Mouse (Mus musculus): Measurements from ENCODE around the gene Slc25a10. TPM values are rescaled to one million over a fixed set of nuclear protein-coding genes. Genes with fewer than 3 reads are reported as not detected.

Slc25a10 gene
- polyA plus RNA-seq, 1 experiment, result 22.4 TPM

DNA sequence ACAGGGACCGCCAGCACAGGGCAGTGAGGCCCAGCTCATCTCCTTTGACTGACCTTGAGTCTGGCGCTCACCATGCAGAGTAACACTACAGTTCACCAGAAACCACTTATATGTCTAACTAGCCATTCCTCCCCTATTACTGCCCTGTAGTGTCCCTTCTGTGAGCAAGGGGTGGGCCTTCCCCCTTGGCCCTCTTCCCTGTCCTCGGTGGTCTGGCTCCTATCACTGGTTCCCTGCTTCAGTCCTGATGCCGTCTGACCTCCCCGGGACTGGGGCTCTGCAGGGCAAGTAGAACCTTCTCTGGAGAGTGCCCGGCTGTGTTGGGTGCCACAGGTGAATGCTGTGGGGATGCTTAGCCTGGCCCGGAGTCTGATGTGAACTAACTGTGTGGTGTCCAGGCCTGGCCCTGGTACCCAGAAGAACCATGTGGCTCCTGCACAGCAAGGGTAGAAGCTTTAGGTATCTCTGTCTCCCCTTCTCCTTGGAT, 8.1 kb upstream of the Slc25a10 start:
- no peak overlapping the region for H3K27ac ChIP-seq (ENCODE audit: insufficient read depth, low read length)
- no peaks in the 10 kb centered on the region; the same call in 1 of the 2 replicates for H3K4me1 ChIP-seq (ENCODE audit: control insufficient read depth, insufficient read depth, low read length)
- H3K4me3 ChIP-seq (ENCODE audit: insufficient read depth, low read length), result no peak overlapping the region
- TF ChIP-seq CTCF (IDR thresholded peaks at IDR 0.05; ENCODE audit: borderline replicate concordance, insufficient read depth, low read length) (no peak), POLR2A (IDR thresholded peaks at IDR 0.05; ENCODE audit: low read depth, low read length) (no peak)

DNA sequence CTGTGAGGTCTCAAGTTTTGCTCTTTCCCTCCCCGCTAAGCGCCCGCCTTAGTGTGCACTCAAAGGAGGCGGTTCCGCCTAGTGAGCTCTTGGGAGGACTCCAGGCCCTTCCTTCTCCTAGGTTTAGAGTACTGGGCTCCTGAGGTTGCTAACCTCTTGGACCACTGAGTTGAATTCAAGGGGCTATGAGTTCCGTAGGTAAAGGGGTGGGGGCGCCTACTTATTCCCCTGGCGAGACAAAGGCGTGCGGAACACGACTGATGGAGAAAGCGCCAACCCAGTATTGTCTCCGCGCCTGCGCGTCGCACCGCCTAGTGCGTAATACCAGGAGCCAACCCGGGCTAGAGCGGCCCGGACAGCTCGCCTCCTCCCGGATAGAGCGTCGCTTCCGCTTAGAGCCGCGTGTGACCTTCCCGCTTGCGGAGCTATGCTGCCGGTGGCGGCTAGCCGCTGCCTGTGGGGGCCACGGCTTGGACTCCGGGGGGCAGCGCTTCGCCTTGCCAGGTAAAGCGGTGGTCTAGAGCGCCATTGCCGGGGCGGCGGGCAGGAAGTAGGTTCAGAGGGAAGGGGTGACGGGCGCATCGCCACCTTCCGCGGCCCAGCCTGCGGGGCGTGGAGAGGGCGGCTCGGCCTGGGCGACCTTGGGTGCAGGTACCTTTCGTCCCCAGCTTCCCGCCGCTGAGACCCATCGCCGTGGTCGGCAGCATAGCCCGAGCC, 7.2 kb upstream of the Slc25a10 start, which contains the start of gene Mrpl12:
Gene Mrpl12, plus strand, starts transcription at position 349 of the 717 bp plus-strand sequence.
- peak within 1 kb of the TSS; percentile 81 for H3K4me3 ChIP-seq (ENCODE audit: insufficient read depth, low read length)
- peak within 1 kb of the TSS; percentile 18; the same call in 1 of the 2 replicates for H3K27ac ChIP-seq (ENCODE audit: insufficient read depth, low read length)
- peak; percentile 80 for TF ChIP-seq POLR2A (IDR thresholded peaks at IDR 0.05; ENCODE audit: low read depth, low read length)
- TF ChIP-seq CTCF (IDR thresholded peaks at IDR 0.05; ENCODE audit: borderline replicate concordance, insufficient read depth, low read length), result no peak
- H3K4me1 ChIP-seq (ENCODE audit: control insufficient read depth, insufficient read depth, low read length), result no peaks in the 10 kb centered on the region; the same call in 1 of the 2 replicates

DNA sequence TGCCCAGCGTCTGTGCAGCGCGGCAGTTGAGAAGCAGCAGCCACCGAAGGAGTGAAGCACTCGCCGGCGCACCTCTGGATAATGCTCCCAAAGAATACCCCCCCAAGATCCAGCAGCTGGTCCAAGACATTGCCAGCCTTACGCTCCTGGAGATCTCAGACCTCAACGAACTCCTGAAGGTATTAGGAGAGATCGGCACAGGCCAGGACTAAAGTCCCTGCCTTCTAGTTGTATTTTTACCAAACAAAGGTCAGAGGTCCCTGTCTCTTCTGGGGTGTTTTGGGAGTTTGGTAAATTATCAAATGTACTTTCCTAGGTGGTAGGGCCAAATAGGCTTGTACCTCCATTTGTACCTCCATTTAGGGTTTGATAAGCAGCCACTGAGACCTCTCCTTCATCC, 6.4 kb upstream of the Slc25a10 start:
- TF ChIP-seq POLR2A (IDR thresholded peaks at IDR 0.05; ENCODE audit: low read depth, low read length) (no peak), CTCF (IDR thresholded peaks at IDR 0.05; ENCODE audit: borderline replicate concordance, insufficient read depth, low read length) (no peak)
- H3K27ac ChIP-seq (ENCODE audit: insufficient read depth, low read length), result no peak overlapping the region
- H3K4me1 ChIP-seq (ENCODE audit: control insufficient read depth, insufficient read depth, low read length), result no peaks in the 10 kb centered on the region; the same call in 1 of the 2 replicates
- peak overlapping the region; percentile 81 for H3K4me3 ChIP-seq (ENCODE audit: insufficient read depth, low read length)

DNA sequence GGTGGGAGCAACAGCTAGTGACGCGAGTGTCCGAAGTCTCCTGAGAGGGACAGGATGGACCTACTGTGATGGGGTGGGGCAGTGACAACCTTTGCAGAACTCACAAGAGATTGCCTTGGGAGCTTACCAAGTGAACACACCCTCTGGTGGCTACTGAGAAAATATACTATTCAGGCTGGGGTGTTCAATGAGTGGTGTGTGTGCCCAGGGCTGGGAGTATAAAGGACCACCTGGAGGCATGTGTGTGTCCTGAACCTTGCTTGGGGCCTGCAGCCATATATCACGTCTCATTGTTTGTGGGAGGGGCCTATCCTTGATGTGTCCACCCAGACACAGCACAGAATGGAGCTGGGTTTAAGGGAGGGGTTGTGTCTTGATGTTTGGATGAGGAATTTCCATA, 3.1 kb upstream of the Slc25a10 start:
- no peak overlapping the region for H3K4me3 ChIP-seq (ENCODE audit: insufficient read depth, low read length)
- no peak for TF ChIP-seq POLR2A (IDR thresholded peaks at IDR 0.05; ENCODE audit: low read depth, low read length)
- TF ChIP-seq CTCF (IDR thresholded peaks at IDR 0.05; ENCODE audit: borderline replicate concordance, insufficient read depth, low read length), result no peak
- H3K4me1 ChIP-seq (ENCODE audit: control insufficient read depth, insufficient read depth, low read length), result no peaks in the 10 kb centered on the region; the same call in 1 of the 2 replicates
- no peak overlapping the region for H3K27ac ChIP-seq (ENCODE audit: insufficient read depth, low read length)

DNA sequence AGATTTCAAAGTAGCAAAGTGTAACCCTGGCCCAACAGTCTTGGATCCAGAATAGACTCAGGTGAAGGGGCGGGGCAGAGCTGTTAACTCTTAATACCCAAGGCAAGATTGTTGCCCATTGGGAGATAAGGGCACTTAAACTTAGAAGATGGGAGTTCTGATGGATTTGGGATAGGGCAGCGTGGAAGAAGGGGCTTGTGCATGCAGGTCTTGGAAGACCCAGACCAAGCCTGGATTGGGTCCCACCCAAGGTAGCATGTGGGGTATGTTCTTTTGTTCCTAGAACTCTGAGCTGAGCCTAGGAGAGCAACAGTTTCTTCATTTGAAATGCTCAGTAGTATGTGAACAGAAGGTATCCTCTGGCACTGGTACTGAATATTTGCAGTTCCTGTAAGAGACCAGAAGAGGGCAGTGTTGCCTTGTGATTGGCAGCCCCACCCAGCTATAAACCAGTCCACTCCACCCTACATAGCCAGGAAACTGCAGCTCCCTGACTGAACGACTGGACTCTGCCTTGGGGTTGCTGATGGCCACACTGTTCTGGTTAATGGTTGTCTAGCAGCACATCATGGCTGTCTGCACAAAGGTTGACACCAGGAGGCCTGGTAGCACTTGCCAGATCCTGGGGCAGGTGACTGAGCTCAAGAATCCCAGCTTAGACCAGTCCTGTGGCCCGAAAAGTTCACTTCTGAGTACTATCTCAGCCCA, 2.4 kb upstream of the Slc25a10 start:
- H3K4me3 ChIP-seq (ENCODE audit: insufficient read depth, low read length), result no peak overlapping the region
- no peak overlapping the region for H3K27ac ChIP-seq (ENCODE audit: insufficient read depth, low read length)
- no peak for TF ChIP-seq POLR2A (IDR thresholded peaks at IDR 0.05; ENCODE audit: low read depth, low read length)
- TF ChIP-seq CTCF (IDR thresholded peaks at IDR 0.05; ENCODE audit: borderline replicate concordance, insufficient read depth, low read length), result peak; percentile 60; the same call in 1 of the 2 replicates
- no peaks in the 10 kb centered on the region; the same call in 1 of the 2 replicates for H3K4me1 ChIP-seq (ENCODE audit: control insufficient read depth, insufficient read depth, low read length)

DNA sequence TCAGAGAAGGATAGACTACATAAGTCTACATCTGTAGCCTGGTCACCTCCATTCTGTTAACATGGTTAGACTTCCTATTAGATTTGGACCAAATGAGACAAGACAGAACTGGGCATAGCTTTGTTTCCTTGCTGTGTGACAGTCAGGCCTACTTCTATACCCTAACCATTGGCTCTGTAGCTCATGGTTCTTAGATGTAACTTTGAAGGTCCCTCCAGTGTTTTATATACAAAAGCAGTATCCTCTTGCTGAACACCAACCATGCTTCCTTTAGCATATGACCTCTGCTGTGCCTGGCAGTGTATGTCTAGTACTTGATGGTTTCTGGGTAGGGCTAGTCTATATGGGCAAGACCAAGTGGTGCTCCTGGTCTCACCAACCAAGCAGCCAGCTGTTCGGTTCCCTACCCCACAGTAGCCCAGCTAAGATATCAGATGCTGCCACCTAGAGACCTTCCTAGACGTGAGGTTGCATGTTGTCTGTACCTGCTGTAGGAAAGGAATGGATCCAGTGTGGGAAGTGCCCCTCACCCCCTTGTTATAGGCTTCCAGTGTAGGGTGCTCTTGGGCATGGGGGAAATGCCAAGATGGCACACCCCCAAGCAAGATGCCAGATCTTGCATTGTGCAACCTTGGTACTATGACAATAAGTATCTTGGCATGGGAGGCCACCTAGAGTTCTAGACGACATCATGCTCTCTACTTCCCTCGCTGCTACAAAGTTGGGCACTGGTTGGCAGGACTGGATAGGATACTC, 1.2 kb upstream of the Slc25a10 start:
- Histone ChIP-seq H3K4me3 (ENCODE audit: insufficient read depth, low read length) (no peak overlapping the region), H3K4me1 (ENCODE audit: control insufficient read depth, insufficient read depth, low read length) (no peaks in the 10 kb centered on the region; the same call in 1 of the 2 replicates), H3K27ac (ENCODE audit: insufficient read depth, low read length) (no peak overlapping the region)
- TF ChIP-seq POLR2A (IDR thresholded peaks at IDR 0.05; ENCODE audit: low read depth, low read length) (no peak), CTCF (IDR thresholded peaks at IDR 0.05; ENCODE audit: borderline replicate concordance, insufficient read depth, low read length) (no peak)

DNA sequence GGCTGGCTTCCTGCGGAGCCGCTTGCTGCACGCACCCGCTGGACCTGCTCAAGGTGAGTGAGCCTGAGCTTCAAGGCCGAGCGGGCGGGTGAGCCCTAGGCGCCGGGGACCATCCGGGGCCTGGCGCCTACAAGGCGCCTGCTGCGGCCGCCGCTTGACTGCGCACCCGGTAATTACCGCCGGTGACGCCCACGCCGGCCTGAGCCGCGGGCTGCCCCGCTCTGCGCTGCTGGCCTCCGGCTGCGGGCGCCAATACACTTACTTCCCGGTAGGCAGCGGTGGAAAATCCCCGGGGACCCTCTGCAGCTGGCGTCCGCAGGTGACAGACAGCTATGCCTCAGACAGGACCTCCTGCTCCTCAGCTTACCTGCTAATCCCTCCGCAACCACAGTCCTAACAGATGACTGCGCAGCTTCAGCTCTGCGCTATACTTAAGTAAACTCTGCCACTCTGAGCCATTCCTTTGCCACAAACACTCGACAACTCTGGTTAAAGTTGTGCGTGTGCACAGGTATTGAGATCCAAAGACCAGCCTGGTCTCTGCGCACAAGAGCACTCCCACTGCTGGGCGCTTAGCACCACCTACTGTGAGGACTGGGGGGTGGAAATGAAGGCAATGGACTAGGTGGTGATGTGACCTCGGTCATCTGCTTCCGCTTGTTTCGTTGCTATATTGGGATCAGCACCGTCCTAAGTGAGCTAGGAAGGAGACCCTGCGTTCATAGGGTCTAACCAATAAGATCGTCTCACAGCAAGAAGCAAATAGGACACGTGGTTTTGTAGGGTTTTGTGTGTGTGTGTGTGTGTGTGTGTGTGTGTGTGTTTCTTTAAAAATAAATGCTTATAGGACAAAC, 611 bp downstream of the Slc25a10 start:
- Histone ChIP-seq H3K4me1 (ENCODE audit: control insufficient read depth, insufficient read depth, low read length) (no peaks in the 10 kb centered on the region), H3K27ac (ENCODE audit: insufficient read depth, low read length) (no peak overlapping the region), H3K4me3 (ENCODE audit: insufficient read depth, low read length) (peak overlapping the region; percentile 56)
- TF ChIP-seq POLR2A (IDR thresholded peaks at IDR 0.05; ENCODE audit: low read depth, low read length) (no peak), CTCF (IDR thresholded peaks at IDR 0.05; ENCODE audit: borderline replicate concordance, insufficient read depth, low read length) (no peak)

DNA sequence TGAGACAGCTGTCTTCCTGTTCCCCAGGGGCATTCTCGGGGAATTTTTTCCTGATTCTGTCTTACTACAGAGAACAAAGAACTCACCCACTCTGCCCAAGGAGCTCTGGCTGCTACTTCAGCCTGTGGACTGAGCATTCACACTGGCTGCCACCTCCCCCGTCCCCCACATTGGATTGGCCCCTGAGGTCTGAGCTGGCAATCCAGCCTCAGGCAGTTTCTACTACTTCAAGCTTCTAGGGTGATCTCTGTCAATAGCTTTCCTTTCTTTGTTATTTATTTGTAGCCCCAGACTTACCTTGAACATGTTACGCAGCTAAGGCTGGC, 1.2 kb downstream of the Slc25a10 start:
- Histone ChIP-seq H3K27ac (ENCODE audit: insufficient read depth, low read length) (no peak overlapping the region), H3K4me1 (ENCODE audit: control insufficient read depth, insufficient read depth, low read length) (no peaks in the 10 kb centered on the region), H3K4me3 (ENCODE audit: insufficient read depth, low read length) (peak overlapping the region; percentile 56)
- TF ChIP-seq CTCF (IDR thresholded peaks at IDR 0.05; ENCODE audit: borderline replicate concordance, insufficient read depth, low read length) (no peak), POLR2A (IDR thresholded peaks at IDR 0.05; ENCODE audit: low read depth, low read length) (no peak)

DNA sequence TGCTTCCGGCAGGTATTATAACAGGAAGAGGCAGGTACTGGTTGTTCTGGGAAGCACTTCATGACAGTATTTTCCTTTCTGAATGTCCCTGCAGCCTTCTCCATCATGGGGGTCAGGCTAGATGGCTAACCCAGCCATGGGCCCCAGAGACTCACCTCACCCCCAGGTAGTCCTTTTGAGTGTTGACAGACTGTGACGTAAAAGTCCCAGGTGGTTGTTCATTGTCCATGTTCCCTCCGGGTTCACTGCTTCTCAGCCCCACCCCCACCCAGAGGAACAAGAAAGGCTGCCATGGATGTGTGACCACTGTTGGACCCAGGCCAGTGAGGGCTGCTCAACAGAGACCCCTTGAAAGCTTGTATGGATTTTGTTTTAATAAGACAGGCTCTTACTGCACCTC, 1.7 kb downstream of the Slc25a10 start:
- TF ChIP-seq CTCF (IDR thresholded peaks at IDR 0.05; ENCODE audit: borderline replicate concordance, insufficient read depth, low read length), result no peak
- TF ChIP-seq POLR2A (IDR thresholded peaks at IDR 0.05; ENCODE audit: low read depth, low read length), result no peak
- no peak overlapping the region for H3K4me3 ChIP-seq (ENCODE audit: insufficient read depth, low read length)
- H3K4me1 ChIP-seq (ENCODE audit: control insufficient read depth, insufficient read depth, low read length), result no peaks in the 10 kb centered on the region
- H3K27ac ChIP-seq (ENCODE audit: insufficient read depth, low read length), result no peak overlapping the region
